Mouse (Mus musculus) layer of hippocampus, postnatal 36 days (tissue): ENCODE results near the gene Natd1. TPM values are rescaled to one million over a fixed set of nuclear protein-coding genes. Genes with fewer than 3 reads are reported as not detected.

Source experiments
- DNase-seq, 2 experiments: peaks; one replicate each; pipeline ENCODE4 v3.0.0; 2022
- total RNA-seq, 2 experiments: library from RNA; stranded (reverse); gene quantifications; 2 replicates each; pipeline ENCODE4 v1.2.3; 2021

Gene Natd1
- 10 to 100 TPM; 11.3 to 12.3 TPM for total RNA-seq

DNA sequence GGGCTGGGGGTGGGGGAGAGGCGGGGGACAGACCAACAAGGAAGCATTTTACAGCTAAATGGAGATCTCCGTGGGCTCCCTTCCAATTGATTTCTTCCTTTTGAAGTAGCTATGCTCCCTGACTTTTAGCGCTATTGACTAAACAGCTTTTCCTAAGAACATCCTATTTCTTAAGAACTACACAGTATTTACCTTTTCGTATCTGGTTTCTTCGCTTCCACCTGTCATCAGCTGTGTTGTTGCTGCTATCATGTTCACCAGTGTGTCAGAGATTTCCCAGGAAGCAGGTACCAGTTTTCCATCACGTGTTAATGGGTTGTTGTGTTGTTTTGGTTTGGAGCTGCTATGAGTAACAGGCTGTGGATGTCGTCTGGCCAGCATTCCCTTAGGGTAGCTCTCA lies at the start of gene Natd1:
Gene Natd1, minus strand, starts transcription at position 260 of the 400 bp plus-strand sequence.
- no peak for DNase-seq

DNA sequence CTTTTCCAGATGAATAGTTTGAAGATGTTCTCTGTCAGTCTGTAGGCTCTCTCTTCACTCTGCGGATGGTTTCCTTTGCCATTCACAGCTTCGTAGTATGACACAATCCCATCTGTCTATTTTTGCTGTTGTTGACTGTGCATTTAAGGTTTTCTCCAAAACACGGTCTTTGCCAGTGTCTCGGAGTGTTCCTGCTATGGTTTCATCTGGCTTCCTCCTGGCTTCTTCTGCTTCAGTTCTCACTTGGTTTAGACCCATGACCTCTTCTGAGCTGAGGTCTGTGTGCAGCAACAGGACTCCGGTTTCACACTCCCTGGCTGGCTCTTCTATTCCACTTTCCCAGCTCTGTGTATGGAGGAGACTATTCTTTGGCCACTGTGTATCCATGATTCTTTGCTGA lies 48.2 kb upstream of the Natd1 start:
- peak in 1 of 2 experiments; percentile 4 for DNase-seq

DNA sequence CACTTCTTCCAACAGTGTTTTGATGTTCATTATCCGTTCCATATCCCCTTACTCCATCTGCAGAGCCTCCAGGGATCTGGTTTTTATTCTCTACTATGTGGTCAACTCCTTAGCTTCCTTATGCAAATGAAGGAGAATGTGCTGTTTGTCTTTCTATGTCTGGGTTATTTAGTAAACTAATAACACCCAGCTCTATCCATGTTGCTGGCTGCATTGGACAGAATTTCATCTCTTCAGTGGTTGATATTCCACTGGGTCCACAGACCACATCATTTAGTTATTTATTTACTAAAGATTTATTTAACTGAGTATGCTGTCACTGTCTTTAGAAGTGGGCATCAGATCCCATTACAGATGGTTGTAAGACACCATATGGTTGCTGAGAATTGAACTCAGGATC lies 46.6 kb upstream of the Natd1 start:
- DNase-seq, result no peak

DNA sequence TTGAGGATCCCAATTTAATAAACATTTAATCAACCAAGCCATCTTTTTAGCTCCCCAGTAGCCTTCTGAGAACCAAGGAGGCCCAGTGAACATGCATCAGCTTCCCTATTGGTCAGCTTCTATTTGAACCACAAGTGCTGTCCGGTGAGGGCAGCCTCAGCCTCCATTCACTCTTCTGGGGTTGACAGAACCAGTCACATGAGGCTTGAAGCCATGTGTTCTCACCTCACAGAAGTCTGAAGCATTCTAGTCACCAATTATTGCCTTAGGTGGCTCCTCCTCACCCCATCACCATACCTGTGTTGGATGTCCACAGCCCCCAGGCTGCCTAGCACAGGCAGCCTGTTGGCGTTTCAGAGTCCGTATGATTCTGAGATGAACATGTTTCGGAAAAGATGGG lies 44.4 kb upstream of the Natd1 start:
- no peak for DNase-seq

DNA sequence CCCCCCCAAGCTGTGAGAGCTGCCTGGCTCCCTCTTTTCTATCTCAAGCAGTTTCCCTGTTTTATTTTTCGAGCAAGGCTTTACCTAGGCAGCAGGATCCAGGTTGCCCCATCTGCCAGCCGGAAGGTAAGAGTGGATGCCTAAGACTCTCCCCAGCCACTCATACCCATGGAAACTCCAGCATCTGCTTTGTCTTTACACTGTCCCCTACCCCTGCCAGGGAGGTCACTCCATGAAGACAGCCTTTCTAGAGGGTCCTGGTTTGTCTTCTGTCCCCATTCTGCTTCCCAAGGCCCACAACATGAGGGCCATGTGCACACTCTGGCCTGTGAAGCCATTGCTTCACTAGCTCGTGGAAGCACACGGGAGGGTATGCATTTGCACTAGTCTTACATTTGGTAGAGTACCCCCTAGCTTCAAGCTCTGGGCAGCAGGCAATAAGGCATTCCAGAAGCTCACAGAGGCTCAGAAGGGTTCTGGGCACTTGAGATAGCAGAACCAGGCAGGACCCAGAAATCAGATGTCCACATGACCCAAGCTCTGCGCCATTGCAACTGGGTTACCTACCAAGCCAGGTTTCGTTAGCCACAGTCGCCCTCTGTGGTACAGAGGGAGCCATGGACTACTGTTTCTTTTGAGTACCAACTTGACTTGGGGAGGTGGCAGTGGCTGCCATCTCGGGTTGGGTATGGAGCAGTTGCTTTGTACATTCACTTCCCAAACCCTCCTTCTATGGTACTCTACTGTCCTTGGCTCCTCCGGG lies 41.3 kb upstream of the Natd1 start:
- no peak for DNase-seq

DNA sequence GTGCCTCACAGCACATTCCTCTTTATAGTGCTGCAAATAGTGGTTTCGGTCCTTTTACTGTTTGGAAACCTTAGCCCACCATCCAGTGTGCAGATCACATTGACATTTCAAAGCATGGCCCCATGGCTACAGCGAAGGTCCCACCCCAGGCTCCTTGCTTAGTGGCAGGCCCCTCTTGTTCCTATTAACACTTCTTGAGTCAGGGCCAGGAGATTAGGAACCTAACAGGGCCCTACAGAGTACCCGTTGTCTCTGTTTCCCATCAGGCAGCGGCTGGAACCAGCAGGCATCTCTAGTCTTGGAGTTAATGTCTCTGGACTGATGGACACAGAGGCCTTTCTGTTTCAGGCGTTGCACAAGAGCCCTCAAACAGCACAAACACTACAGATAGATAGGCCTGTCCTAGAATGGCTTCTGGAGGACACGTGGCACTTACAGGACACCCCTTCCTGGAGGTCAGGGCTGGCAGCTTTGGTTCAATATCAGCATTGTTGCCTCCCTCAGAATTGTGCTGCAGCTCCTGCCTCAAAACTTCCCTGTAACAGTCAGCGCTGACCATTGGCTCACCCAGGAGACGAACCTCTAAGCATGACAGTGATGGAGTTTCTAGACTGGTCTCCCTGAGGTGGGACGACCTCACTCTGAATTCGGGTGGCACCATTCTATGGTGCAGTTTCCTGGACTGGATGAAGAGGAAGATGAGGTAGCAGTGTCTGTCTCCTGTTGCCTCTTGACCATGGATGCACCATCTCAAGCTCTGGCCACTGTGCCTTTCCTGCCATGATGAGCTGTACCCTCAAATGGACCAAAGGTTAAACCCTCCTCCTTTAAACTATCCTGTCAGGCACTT lies 39.9 kb upstream of the Natd1 start:
- no peak for DNase-seq

DNA sequence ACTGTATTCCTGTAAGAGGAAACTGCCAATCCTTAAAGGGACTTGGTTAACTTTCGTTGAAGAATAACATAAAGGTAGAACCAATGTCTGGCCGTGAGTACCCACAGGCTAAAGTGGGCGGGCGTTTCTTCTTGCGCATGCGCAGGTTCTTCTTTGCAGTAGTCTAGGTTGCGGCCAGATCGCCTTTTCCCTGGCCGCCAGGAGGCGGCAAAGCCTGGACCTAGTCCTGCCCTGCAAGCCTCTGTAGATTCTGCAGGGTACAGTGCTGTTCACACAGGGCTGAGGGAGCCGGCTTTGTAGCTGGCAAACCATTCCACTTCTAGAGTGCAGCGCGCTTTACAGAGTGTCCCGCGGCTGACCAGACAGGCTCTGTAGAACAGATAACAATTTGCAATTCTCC lies 39.3 kb upstream of the Natd1 start:
- DNase-seq, result peak; percentile 81 to 82

DNA sequence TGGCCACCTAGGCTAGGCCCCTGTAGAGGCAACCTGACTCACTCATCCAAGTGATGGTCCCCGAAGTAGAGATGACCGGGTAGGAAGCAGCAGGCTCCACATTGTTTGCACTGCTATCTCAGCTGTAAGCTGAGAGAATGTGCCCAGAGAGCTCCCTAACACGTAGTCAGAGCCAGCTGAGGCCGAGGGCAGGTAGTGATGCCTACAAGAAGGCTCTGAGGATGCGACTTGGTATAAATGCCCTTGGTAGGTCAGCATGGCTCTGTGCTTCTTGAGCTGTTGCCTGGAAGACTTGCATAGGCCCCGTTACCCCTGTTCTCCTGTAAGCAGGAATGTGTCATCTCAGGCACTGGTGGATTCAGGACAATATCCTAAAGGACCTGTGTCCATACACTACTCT lies 38.4 kb upstream of the Natd1 start:
- DNase-seq, result no peak

DNA sequence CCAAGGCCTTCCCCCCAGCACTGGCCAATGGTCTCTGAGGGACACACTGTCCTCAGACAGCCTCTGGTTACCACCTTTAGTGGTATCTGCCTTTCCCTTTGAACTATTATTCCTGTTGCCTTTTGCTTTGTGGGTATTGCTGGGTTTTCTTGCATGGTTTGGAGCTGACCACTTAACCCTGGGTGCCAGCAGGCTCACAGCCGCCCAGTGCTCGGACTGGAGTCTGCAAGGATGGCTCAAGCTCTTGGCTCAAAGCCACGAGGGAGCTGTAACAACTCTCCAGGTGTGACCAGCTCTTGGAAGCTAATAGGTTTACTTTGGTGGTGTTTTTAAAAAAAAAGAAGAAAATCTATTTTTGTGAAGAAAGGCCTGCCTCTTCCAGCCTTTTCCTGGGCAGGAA lies 37.8 kb upstream of the Natd1 start:
- DNase-seq, result no peak

DNA sequence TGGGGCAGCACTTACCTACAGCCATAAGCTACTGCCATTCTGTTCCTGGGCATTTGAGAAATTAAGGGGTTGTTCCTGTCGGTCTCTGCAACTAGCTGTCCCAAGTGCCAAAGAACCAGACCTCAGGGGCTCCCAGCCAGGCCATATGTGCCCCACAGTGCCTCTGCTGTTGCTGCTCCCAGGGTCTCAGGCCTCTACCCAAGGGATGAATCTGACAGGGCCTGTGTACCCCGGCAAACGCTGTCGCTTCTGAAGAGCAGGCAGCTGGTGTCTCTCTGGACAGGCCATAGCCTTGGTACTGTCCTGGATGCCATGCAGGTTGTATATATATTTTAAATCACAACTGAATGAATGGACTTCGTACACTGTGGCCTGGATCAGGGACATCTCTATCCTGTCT lies 37.3 kb upstream of the Natd1 start:
- no peak for DNase-seq

DNA sequence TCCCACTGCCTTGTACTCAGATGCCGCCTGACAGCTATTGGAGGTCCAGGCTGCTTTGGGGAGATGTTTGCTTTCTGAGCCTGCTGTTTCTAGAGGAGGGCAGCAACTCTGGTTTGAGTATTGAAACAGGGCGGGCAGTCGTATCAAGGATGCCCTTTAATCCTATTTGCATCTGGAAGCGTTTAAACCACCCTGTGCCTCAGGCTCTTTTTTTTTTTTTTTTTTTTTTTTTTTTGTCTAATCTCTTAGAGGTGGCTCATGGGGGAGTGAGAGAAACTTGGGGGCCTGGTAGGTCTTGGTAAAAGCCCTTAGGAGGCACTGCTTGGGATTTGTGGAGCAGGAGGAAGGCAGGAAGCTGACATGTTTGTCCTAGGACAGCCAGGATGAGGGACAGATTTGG lies 30.5 kb upstream of the Natd1 start:
- no peak for DNase-seq

DNA sequence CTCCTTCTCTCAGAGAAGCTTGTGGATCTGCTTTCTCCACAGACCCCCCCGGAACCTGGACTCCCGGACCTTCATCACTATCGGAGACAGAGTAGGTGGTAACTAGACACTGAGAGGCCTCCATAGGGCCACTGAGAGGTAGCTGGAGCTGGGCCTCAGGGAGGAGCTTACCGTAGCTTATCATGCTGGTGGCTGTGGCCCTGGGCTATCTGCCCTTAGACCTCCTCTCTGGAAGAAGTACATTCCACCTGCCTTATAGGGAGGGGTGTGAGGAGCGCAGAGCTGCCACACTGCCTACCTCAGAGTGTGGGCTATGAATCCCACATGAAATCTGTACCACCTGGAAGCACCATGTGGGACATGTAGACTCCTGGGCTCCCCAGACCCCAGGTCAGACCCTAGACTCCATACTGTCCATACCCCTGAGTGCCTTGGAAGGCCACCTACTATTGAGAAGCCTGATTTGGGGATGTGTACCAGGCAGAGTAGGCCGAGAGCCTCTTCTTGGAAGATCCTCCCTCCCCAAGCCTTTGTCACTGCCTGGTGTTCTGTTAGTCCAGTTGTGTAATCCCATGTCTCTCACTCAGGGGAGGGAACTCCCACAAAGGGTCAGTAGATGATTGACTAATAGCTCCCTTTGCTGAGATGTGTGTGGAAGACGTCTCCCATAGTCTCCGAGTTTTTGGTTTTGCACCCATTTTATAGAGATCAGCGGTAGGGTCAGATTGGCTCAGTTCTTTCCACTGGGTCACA lies 27.9 kb upstream of the Natd1 start:
- DNase-seq, result no peak

DNA sequence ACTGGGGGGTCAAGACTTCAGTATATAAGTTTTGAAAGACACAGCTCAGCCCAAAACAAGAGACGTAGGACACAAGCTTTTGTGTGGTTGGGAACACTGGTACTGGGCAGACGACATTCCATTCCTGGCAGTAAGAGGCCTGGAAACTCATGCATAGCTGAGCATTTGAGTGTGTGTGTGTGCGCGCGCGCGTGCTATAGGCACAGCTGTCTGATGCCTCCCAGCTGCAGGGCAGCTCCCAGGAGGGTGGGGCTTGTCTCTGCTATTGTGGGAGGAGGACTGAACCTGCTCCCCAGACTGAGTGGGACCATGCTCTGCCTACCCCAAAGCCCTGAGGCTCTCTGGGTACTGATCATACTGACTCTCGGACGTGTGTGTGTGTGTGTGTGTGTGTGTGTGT lies 26.8 kb upstream of the Natd1 start:
- no peak for DNase-seq

DNA sequence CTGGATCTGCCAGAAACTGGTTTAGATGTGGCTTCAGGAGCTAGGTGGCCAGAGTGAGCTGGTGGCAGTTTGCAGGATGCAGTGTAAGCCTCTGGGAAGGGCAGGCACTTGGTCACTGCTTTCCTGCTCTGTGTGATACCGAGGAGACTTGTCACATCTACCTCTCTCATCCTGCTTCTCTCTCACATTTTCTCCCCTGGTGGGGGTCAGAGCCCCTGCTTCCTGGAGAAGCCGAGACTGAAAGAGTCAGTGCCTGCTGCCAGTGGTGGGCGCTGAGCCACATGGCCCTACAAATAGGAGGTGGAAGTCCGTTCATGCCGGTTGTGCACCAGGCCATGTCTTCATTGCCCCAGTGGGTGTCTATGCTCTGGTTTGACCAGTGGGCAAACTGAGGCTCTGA lies 26.0 kb upstream of the Natd1 start:
- DNase-seq, result no peak

DNA sequence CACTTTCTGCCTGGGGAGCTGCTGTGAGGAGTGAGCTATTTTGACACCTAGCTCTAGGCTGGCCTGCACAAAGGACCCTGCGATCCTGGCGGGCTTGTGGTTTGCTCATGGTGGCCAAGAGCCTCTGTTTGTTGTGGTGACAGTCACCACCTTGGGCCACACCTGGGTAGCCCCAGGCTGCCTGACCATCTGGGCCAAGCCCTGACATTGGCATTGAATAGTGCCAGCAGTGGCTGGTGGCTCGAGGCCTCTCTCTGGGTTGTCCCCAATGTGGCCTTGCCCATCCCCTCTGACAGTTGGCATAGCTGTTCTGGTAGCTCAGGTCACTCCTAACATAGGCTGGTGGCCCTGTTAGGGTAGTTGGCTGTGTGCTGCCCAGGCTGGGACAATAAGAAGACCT lies 24.9 kb upstream of the Natd1 start:
- no peak for DNase-seq

DNA sequence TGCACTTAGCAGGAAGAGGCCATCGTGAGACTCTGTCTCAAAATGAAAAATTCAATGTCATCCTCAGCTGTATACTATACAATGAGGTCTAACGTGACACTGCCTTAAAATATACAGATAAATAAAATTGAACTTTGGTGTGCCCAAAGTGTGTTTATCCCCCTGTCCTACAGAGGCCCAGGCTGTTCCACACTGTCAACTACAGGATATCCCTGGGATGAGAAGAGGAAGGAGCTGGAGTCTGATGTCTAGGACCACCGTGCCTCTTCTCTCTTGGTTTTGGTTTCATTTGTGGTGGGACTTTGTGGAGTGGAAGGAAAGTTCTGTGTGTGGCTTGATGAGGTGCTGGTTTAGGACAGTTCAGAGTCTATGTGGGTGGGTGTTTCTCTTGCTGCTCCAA lies 23.1 kb upstream of the Natd1 start:
- no peak for DNase-seq

DNA sequence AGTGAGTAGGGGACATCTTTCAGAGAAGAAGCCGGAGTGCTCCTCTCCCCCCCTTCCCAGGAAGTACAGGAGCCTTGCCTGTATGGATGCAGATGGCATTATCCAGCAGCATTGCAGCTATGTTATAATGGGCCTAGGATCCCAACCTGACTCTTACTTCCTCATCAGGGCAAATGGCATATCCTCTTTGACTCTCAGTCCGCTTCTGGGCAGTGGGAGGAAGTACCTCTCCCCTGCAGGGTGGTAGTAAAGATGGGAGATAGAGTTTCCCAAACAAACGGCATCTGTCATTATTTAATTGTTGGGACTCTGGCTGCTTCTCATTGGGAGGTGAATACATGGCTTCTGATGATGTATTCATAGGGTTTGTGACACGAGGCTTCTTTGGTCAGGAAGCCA lies 21.4 kb upstream of the Natd1 start:
- DNase-seq, result no peak

DNA sequence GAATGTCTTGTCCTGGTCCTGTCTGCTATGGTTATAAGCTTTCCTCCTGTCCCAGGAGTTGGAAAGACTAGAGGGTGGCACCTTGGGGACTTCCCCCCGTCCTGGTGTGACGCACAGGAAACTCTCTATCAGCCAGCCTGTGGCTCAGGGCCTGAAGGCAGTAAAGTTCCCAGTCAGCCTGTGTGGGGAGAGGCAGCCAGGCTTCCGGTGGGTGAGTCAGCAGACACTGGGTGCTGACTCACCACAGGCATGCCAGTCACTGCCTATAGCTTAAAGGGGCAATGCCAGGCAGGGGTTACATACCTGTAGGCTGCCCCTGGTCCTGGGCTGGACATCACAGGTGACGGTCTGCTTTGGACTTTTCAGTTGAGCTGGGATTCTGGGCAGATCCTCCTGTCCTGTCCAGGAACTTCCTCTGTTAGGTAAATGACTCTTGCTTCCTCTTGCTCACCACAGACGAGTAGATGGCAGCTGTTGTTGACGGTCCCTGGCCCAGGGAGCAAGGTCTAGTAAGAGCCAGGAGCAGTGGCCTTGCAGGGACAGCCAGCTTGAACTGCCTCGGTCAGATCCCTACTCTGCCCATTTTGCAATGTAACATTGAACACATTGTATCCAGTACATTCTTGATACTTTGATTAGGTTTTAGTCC lies 20.9 kb upstream of the Natd1 start:
- DNase-seq, result peak; percentile 33

DNA sequence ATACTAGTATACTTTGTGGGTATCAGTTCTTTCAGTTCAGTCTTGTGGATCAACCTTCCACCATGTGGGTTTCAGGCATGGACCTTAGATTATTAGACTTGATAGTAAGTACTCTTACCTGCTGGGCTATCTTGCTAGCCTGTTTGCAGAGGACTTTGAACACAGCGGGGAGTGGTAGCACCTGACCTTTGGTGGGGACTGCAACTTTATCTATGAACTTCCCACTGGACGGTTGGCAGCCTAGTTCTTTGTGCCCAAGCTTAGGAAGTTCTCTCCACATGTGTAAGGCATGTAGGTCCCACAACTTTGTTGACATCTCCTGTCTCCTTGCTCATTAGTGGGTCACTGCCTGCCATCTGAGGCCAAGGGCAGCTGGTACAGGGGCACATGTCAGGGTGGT lies 20.2 kb upstream of the Natd1 start:
- no peak for DNase-seq

DNA sequence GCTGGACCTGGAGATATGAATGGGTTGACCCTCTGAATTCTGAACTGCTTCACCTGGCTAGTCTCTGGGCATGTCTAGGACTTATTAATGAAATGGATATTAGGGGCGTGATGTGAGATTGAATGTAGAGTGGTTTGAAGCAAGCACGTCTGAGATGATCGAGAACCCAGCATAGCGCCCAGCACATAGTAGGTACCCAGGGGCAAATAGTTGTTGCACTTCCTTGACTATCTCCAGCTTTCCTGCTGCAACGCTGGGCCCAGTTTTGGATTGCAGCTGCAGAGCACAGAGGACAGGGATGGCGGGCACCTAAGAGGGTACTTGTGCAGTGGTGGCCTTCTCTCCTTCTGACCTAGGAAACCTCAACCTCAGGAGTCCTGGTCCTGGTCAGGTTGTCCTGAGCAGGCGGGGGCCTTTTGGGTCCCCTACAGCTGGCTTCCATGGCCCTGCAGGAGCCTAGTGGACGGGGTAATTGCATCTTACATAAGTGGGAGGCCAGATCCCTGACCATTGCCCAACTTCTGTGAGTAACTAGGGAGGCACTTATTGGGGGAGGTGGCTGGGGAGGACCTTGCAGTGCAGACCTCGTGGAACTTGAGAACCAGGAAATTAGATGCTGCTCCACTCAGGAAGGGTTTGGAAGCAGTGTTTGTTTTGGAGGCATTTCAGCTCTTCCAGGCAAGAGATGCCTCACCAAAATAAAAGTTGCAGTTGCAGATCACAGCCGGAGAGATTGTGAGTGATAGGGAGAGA lies 18.8 kb upstream of the Natd1 start:
- DNase-seq, result no peak

DNA sequence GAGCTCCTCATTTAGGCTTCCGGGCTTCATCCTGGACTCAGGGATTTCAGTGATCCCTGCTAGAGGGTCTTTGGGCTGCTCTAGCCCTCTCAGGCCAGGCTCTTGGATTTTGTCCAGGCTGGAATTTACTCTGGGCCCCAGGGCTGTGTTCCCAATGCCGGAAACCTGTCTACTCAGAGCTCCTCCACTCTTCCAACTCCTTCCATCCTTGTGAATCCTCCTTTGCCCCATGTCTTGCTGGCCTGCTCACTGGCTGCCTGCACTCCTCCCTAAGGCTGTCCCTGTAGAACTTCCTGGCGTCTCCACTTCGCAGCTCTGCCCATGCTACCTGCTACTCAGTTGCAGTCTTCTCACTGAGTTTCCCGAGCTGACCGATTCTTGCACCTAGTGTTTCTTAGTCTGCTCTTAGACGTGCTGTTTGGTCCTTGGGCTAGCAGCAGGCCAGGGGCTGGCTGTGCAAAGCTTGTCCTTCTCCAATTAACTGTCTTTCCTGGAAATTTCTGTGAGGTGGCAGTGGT lies 18.0 kb upstream of the Natd1 start:
- DNase-seq, result no peak
